Mouse (Mus musculus) T-helper 1 cell (primary cell): Measurements from ENCODE around the gene Nxf1.

ENCODE experiments used
- in situ Hi-C: fragments of 300-600 bp; cut with MboI, MseI; formaldehyde crosslinking; loops from one replicate; pipeline ENCODE4 v1.15.1; 2025; ENCODE audit warnings: high pct_unique_total_duplicates

Gene Nxf1

GRCm38 (mm10) chr19:8757471-8757998, 662 bp downstream of the Nxf1 start:
- in situ Hi-C loops, result loop anchor here (5.0 to 25.0 kb wide), 2 partner anchors 65 to 1980 kb away; partner anchors contain the start of genes Cd5 and Hnrnpul2

GRCm38 (mm10) chr19:8758899-8759298, 2.0 kb downstream of the Nxf1 start:
- in situ Hi-C loops, result loop anchor here (5.0 to 25.0 kb wide), 2 partner anchors 63 to 1978 kb away; partner anchors contain the start of genes Cd5 and Hnrnpul2

- in situ Hi-C loops, result loop anchor here (25.0 kb wide), 1 partner anchor 1977 kb away; the partner anchor contains the start of gene Cd5
Observed at GRCm38 (mm10) chr19:8760757-8761156, 3.9 kb downstream of the Nxf1 start.

- in situ Hi-C loops, result loop anchor here (25.0 kb wide), 1 partner anchor 1974 kb away; the partner anchor contains the start of gene Cd5
Observed at GRCm38 (mm10) chr19:8763276-8763675, 6.4 kb downstream of the Nxf1 start.

GRCm38 (mm10) chr19:8765562-8765961, 8.7 kb downstream of the Nxf1 start:
- in situ Hi-C loops, result loop anchor here (25.0 kb wide), 1 partner anchor 1972 kb away; the partner anchor contains the start of gene Cd5

GRCm38 (mm10) chr19:8770567-8771270, 13.8 kb downstream of the Nxf1 start, which contains the start of gene Tmem223:
Tmem223 (plus strand) TSS chr19:8770996.
- in situ Hi-C loops, result loop anchor here (25.0 kb wide), 1 partner anchor 1967 kb away; the partner anchor contains the start of gene Cd5

- in situ Hi-C loops, result loop anchor here (25.0 kb wide), 1 partner anchor 1964 kb away; the partner anchor contains the start of gene Cd5
Observed at GRCm38 (mm10) chr19:8772996-8773395, 16.1 kb downstream of the Nxf1 start.

- in situ Hi-C loops, result loop anchor here (25.0 kb wide), 1 partner anchor 1964 kb away; the partner anchor contains the start of gene Cd5
Observed at GRCm38 (mm10) chr19:8773409-8773808, 16.5 kb downstream of the Nxf1 start.

GRCm38 (mm10) chr19:8774086-8774835, 17.4 kb downstream of the Nxf1 start, which contains the start of gene Tmem179b:
Tmem179b (minus strand) TSS chr19:8774467.
- in situ Hi-C loops, result loop anchor here (25.0 kb wide), 1 partner anchor 1963 kb away; the partner anchor contains the start of gene Cd5

- in situ Hi-C loops, result loop anchor here (5.0 to 25.0 kb wide), 2 partner anchors 42 to 1962 kb away; partner anchors contain the start of genes Cd5 and Ttc9c
Observed at GRCm38 (mm10) chr19:8774951-8775421, 18.1 kb downstream of the Nxf1 start.

GRCm38 (mm10) chr19:8786008-8786781, 29.3 kb downstream of the Nxf1 start, which contains the start of gene Taf6l:
Taf6l (minus strand) TSS chr19:8786417.
- in situ Hi-C loops, result no loop called here

GRCm38 (mm10) chr19:8788521-8788920, 31.6 kb downstream of the Nxf1 start:
- in situ Hi-C loops, result no loop called here

GRCm38 (mm10) chr19:8789171-8789570, 32.3 kb downstream of the Nxf1 start:
- in situ Hi-C loops, result no loop called here

- in situ Hi-C loops, result no loop called here
Observed at GRCm38 (mm10) chr19:8790171-8790570, 33.3 kb downstream of the Nxf1 start.

GRCm38 (mm10) chr19:8798264-8798946, 41.5 kb downstream of the Nxf1 start, which contains the start of gene Polr2g:
Polr2g (minus strand) TSS chr19:8798577.
- in situ Hi-C loops, result no loop called here

- in situ Hi-C loops, result no loop called here
Observed at GRCm38 (mm10) chr19:8798947-8799315, 42.1 kb downstream of the Nxf1 start.

- in situ Hi-C loops, result no loop called here
Observed at GRCm38 (mm10) chr19:8802130-8802821, 45.4 kb downstream of the Nxf1 start, which contains the start of gene Zbtb3. Zbtb3 (plus strand) TSS chr19:8802555.

- in situ Hi-C loops, result no loop called here
Observed at GRCm38 (mm10) chr19:8803204-8803780, 46.4 kb downstream of the Nxf1 start.
